Mouse (Mus musculus) hindlimb bud, embryonic 11.5 days (tissue): ENCODE data around the gene Lin7c.
A peak's percentile ranks its signal among the peaks of the same experiment; 100 is the strongest.
"Not testable (repeated sequence)": the region's sequence is repeated elsewhere in the genome, so short reads cannot be mapped to it uniquely, and the experiment has no call there.

Experiments
- DNase-seq: peaks from one replicate; pipeline ENCODE4 v3.0.0-alpha.2; 2012; ENCODE audit warnings: low read depth, low spot score; ENCODE audit errors: extremely low spot score

Gene Lin7c

DNA sequence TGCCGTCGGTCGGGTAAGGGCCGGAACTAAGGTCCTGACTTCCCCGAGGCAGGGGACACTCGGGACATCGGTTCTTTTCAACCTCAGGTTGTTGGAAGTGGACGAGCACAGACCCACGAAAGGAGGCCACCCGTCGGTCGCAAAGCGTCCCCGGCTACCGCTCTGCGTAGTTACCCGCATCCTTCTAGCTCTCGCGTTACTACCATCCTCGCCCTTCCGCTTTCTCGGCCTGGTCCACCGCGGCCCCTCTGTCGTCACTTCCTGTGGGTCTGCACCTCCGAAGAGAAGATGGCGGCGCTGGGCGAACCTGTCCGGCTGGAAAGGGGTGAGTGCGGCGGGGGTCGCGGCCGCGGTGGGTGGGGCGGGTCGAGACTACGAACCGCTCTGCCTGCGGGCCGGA is at the start of gene Lin7c:
TSS of gene Lin7c (plus strand) at position 257 of the 400 bp plus-strand sequence.
- peak; percentile 67 for DNase-seq

GRCm38 (mm10) chr2:109846401-109846800 is 44.3 kb upstream of the Lin7c start:
- DNase-seq = no peak

- no peak for DNase-seq
Measured at GRCm38 (mm10) chr2:109848305-109848704, 42.3 kb upstream of the Lin7c start.

DNA sequence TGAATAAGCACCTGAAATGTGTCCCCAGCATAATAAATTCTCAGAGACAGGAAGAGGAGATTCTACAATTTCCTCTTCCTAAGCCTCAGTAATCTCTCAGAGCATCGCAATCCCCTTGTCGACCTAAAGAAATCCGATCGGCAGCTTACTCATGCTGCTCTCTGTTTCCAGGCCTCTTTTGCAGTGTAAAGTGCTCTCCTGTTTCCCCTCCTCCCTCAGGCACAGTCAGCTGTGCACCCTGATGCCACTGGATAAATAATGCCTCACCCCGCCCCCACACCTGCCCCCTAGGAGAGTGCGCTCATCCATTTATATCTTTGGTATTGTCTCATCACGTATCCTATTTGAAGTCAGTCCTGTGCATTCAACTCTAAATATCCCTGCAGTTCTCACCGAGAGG is 41.9 kb upstream of the Lin7c start:
- no peak for DNase-seq

- no peak for DNase-seq
Measured at GRCm38 (mm10) chr2:109855601-109856000, 35.1 kb upstream of the Lin7c start.

DNA sequence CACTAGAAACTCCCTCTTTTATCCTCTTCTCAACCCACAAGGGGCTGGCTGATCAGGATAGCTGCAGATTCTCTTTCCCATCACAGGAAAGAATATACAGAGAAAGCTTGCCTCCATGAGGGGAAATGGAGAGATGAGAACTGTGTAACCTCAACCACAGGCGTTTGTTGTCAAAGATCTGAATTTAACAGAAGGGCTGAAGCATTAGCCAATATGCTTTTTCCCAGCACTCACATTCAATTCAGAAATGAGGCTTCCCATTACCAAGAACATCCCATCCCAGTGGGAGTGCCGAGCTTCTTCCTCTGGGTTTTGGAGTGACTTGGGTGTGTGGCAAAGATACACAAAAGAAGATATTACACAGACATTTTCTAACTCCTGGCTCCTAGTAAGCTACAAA is 31.0 kb upstream of the Lin7c start:
- DNase-seq = no peak

DNA sequence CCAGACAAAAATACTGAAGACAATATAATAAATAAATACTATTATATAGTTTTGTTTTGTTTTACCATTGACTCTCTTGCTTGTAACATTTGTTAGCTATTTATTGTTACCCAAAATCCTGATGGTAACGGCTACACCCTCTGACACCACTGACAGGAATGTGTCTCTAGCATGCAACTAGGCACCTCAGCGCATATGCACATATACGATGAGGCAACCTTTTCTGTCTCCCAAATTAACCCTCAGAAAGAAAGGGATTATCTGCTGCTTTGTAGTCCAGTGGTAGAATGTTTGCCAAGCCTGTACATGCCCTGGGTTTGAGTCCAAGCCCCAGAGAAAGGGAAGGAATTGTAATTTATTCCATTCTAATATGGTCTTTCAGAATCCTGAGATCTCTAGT is 29.8 kb upstream of the Lin7c start:
- DNase-seq = no peak

- DNase-seq = not testable (repeated sequence)
Measured at GRCm38 (mm10) chr2:109879429-109879828, 11.2 kb upstream of the Lin7c start.

DNA sequence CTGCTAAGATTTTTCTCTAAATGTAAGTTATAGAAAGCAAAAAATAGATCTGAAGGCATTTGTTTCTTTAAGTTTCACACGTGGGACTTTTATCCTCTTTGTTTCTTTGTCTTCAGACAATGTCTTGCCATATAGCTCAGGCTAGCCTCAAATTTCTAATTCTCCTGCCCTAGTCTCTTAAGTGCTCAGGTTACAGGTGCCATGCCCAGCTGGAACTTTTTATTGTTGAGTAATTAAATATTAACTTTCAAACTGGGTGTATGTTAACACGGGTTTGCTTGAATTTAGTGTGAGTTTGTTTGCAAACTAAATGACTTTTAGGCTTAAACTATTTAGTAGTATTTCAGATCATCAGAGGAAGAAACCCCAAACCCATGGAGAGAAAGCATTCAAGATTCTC is 9.5 kb upstream of the Lin7c start:
- no peak for DNase-seq

DNA sequence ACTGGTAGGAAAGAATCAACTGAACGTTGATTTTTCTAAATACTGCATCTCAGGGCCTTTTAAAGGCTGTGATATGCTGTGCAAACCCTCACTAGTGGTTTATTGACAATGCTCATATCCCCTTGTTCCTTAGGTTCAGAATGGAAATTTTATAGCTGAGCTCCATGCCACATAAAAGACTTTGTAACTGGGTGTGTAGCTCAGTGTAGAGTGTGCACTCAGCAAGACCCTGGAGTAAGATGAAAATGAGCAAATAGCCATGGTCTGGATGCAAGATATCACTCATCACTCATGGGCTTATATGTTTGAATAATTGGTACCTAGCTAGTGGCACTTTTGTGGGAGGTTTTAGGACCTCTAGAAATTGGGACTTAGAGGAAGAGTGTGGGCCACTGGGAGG is 9.0 kb upstream of the Lin7c start:
- DNase-seq = no peak

GRCm38 (mm10) chr2:109884106-109884505 is 6.5 kb upstream of the Lin7c start:
- no peak for DNase-seq

DNA sequence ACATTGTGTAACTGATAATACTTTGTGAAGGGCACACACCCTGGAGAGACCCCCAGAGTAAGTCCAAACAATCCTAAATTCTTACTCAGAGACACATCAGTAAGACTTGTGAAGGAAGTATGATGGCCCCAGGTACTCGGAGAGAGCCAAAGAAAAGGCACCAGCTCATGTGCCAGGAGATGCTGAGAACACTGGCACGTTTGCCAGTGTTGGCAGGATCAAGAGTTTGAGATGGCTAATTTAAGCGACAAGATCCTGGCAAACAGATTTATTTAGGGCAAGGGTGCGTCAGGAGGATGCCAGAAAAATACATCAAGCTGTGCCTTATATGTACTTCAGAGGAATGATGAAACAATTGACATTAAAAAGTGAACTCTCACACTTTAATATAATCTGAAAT is 6.1 kb upstream of the Lin7c start:
- DNase-seq = no peak

GRCm38 (mm10) chr2:109890068-109890467 is 585 bp upstream of the Lin7c start:
- DNase-seq = no peak

- DNase-seq = no peak
Measured at GRCm38 (mm10) chr2:109891031-109891430, 378 bp downstream of the Lin7c start.

DNA sequence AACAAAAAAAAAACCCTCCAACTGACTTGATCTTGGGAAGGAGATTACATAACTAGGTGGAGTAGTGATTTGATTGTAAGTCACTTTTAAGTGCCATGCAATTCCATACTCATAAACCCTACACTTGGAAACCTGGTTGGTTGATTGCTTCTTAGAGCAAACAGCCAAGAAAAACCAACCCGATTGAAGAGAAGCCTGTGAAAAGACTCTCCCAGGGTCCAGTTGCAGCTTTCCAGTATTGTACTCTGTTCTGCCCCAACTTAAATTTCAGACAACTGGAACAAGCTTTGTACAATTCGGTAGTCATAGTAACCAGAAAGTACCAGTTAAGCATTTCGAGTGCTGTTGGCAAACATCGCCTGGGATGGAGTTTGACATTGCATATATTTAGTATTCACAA is 818 bp downstream of the Lin7c start:
- DNase-seq = no peak

- no peak for DNase-seq
Measured at GRCm38 (mm10) chr2:109896311-109896710, 5.7 kb downstream of the Lin7c start.

GRCm38 (mm10) chr2:109902869-109903268 is 12.2 kb downstream of the Lin7c start:
- no peak for DNase-seq

- peak; percentile 92 for DNase-seq
Measured at GRCm38 (mm10) chr2:109904171-109904821, 13.6 kb downstream of the Lin7c start.

DNA sequence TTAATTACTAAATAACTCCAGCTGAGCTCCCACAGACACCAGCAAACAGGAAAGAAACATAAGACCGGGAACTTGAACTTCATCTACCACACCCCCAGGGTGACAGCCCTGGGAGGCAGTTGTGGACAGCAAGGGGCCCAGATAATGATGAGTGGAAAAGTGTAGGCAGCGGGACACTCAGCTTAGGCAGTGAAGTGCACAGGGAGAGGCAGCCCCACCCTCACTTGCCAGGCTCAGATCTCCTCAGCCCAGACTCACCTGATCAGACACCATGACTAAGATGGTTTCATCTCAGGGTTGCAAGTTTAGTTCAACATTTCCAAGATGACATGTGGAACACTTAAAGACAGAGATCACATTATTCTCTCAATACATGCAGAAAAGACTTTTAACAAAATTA is 18.5 kb downstream of the Lin7c start:
- no peak for DNase-seq

- no peak for DNase-seq
Measured at GRCm38 (mm10) chr2:109912216-109912615, 21.6 kb downstream of the Lin7c start.

- DNase-seq = no peak
Measured at GRCm38 (mm10) chr2:109912766-109913165, 22.1 kb downstream of the Lin7c start.

DNA sequence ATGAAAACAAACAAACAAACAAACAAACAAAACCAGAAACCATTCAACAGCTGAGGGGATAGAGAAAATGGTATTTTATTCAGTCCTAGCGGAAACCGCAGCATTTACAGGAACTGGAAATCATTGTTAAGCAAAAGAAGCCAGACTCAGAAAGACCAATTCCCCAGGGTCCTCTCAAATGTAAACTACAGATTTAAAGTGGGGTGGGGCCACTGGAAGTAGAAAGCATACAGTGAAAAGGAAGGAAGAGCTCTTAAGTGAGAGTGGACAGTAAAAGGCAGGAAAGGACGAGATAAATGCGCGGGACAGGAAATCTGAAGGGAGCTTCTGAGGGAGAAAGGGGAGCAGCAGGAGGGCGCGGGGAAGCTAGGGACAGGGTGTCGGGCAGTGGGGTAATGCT is 22.6 kb downstream of the Lin7c start:
- no peak for DNase-seq

GRCm38 (mm10) chr2:109914601-109915000 is 23.9 kb downstream of the Lin7c start:
- no peak for DNase-seq
